Mouse (Mus musculus) lung, adult 2 months (tissue): ENCODE measurements around the gene G0s2. TPM values are rescaled to one million over a fixed set of nuclear protein-coding genes. Genes with fewer than 3 reads are reported as not detected.

Experiments used
- DNase-seq: peaks from one replicate; pipeline ENCODE4 v3.0.0; 2022
- H3K4me1 ChIP-seq: fragments of 200-500 bp; 2 replicates; pipeline ENCODE4 v1.6.1; 2011; ENCODE audit warnings: low read length; ENCODE audit not compliant: control insufficient read depth, insufficient read depth
- H3K4me3 ChIP-seq: fragments of 200-500 bp; replicated peaks from 2 replicates; pipeline ENCODE3; 2011; ENCODE audit warnings: low read depth, mild to moderate bottlenecking, control low read depth, low read length; ENCODE audit errors: extremely low read depth
- CTCF ChIP-seq: fragments of 200-500 bp; IDR thresholded peaks from 2 replicates; pipeline ENCODE4 v1.5.1; 2011; ENCODE audit warnings: mild to moderate bottlenecking, low read length, control low read depth; ENCODE audit not compliant: insufficient read depth
- POLR2A ChIP-seq: fragments of 200-500 bp; IDR thresholded peaks from 2 replicates; pipeline ENCODE4 v1.6.1; 2011; ENCODE audit warnings: low read depth, mild to moderate bottlenecking, control low read depth, low read length, borderline replicate concordance; ENCODE audit errors: extremely low read depth
- WGBS: fragments of 180-500 bp; shearing (Covaris S2); methylation state at CpG from one replicate; pipeline ENCODE4 v1.1.7; 2018; 5-methylcytosine and 5-hydroxymethylcytosine counted together
- polyA plus RNA-seq: library from polyadenylated mRNA; depleted of rRNA; stranded (reverse); fragments of >200 nt; gene quantifications from 2 replicates; pipeline ENCODE4 v1.2.3, GENCODE M21; 2012

The G0s2 gene
- polyA plus RNA-seq, 1 experiment = 180 TPM

GRCm38 (mm10) chr1:193242238-193242637, 30.8 kb downstream of the G0s2 start:
- DNase-seq = peak; percentile 54
- 42% methylated on average over 8 of the region's 8 CpGs for whole genome bisulfite sequencing
- no peak overlapping the region for H3K4me3 ChIP-seq

GRCm38 (mm10) chr1:193241436-193241835, 31.6 kb downstream of the G0s2 start:
- Histone ChIP-seq H3K4me1 (no peaks in the 10 kb centered on the region; the same call in 1 of the 2 replicates), H3K4me3 (no peak overlapping the region)
- no peak for TF ChIP-seq CTCF
- TF ChIP-seq POLR2A = no peak
- 90% methylated on average over 4 of the region's 4 CpGs for WGBS
- no peak for DNase-seq

More at GRCm38 (mm10) chr1:193242238-193242637, 30.8 kb downstream of the G0s2 start:
- TF ChIP-seq POLR2A = peak; percentile 61; the same call in 1 of the 2 replicates
- no peak for TF ChIP-seq CTCF
- no peaks in the 10 kb centered on the region; the same call in 1 of the 2 replicates for H3K4me1 ChIP-seq

GRCm38 (mm10) chr1:193238426-193238825, 34.6 kb downstream of the G0s2 start:
- WGBS = 57% methylated on average over 4 of the region's 4 CpGs
- DNase-seq = no peak

GRCm38 (mm10) chr1:193234930-193235329, 38.1 kb downstream of the G0s2 start:
- 75% methylated on average over 7 of the region's 7 CpGs for WGBS
- no peak for TF ChIP-seq CTCF
- TF ChIP-seq POLR2A = no peak
- no peak for DNase-seq

More at GRCm38 (mm10) chr1:193238426-193238825, 34.6 kb downstream of the G0s2 start:
- TF ChIP-seq POLR2A (no peak), CTCF (no peak)
- Histone ChIP-seq H3K4me3 (no peak overlapping the region), H3K4me1 (no peaks in the 10 kb centered on the region; the same call in 1 of the 2 replicates)

DNA sequence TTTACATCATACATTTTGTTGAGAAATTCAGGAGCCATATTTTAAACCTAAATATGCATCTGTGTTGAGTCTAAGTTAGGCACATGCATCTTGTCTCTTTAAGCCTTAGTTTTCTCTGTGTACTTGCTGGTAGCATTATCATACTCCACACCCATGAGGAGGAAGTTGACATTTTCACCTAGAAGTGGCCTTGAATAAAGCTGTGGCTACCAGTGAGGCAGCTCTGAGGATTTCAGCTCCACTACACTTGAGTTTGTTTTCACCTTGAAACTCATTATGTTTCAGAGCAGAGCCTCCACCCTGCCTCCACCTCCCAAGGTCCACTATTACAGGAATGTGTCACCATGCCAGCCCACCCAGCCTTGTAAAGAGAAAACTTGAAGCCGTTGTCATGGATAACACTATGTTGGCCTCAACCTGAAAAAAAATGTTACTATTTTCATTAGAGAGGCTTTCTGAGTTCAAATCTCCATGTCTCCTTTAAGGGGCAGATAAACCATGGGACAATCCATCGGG, 38.8 kb downstream of the G0s2 start:
- 85% methylated on average over 2 of the region's 2 CpGs for WGBS
- TF ChIP-seq CTCF (no peak), POLR2A (no peak)
- Histone ChIP-seq H3K4me1 (no peaks in the 10 kb centered on the region; the same call in 1 of the 2 replicates), H3K4me3 (no peak overlapping the region)
- no peak for DNase-seq

More at GRCm38 (mm10) chr1:193234930-193235329, 38.1 kb downstream of the G0s2 start:
- Histone ChIP-seq H3K4me1 (no peaks in the 10 kb centered on the region; the same call in 1 of the 2 replicates), H3K4me3 (no peak overlapping the region)

DNA sequence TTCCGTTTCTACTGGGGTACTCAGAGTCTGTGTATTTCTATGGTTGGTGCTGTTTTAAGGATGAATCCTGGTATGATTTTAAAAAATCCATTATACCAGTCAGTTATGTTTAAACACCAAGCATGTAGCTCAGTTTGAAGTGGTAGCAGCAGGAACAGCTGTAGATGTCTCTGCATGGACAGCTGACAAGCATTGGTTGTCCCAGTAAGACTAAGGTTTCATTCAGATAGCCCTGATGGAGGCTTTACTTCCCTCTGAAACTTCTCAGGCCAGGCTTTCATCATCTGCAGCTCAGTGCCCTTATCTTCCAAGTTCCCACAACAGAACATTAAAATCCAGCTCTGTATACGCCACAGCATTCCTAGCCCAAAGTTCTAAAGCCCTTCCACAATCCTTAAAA, 40.3 kb downstream of the G0s2 start:
- 95% methylated on average over 2 of the region's 2 CpGs for WGBS
- Histone ChIP-seq H3K4me3 (no peak overlapping the region), H3K4me1 (no peaks in the 10 kb centered on the region; the same call in 1 of the 2 replicates)
- no peak for TF ChIP-seq POLR2A
- no peak for TF ChIP-seq CTCF
- DNase-seq = no peak

GRCm38 (mm10) chr1:193230935-193231334, 42.1 kb downstream of the G0s2 start:
- WGBS = 33% methylated on average over 5 of the region's 5 CpGs
- no peak overlapping the region for H3K4me3 ChIP-seq
- peaks cover 6% of the 10 kb centered on the region for H3K4me1 ChIP-seq
- DNase-seq = no peak
- TF ChIP-seq CTCF = no peak
- no peak for TF ChIP-seq POLR2A

DNA sequence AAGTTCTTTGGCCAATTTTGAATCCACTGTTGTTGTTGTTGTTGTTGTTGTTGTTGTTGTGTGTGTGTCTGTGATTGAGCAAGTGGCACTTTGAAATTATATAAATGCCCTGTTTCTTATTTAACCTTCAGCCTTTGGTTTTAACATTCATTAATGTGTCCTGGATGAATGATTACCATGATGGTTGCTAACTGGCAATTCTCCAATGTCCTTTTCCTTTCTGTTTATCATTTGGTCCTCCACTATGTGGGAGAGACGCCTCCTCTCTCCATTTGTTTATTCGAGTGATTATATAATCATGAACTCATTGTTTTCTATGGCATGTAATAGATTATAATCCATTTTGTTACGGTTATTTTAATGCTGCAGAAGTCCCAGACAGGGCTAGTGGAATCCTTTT, 42.5 kb downstream of the G0s2 start:
- Histone ChIP-seq H3K4me3 (no peak overlapping the region), H3K4me1 (peaks cover 6% of the 10 kb centered on the region)
- no peak for DNase-seq
- TF ChIP-seq POLR2A (no peak), CTCF (no peak)
- 34% methylated on average over 3 of the region's 3 CpGs for WGBS

GRCm38 (mm10) chr1:193229570-193229969, 43.4 kb downstream of the G0s2 start:
- H3K4me3 ChIP-seq = no peak overlapping the region
- TF ChIP-seq POLR2A (no peak), CTCF (no peak)
- WGBS = 77% methylated on average over 5 of the region's 5 CpGs
- peaks cover 6% of the 10 kb centered on the region for H3K4me1 ChIP-seq
- no peak for DNase-seq

GRCm38 (mm10) chr1:193227537-193227936, 45.5 kb downstream of the G0s2 start:
- no peak for DNase-seq
- TF ChIP-seq CTCF = no peak
- TF ChIP-seq POLR2A = no peak
- WGBS = 80% methylated on average over 4 of the region's 4 CpGs
- Histone ChIP-seq H3K4me3 (no peak overlapping the region), H3K4me1 (peaks cover 6% of the 10 kb centered on the region; the same call in 1 of the 2 replicates)
